Mouse (Mus musculus) bone marrow macrophage, adult 2 months (primary cell): ENCODE data around the gene Prss50. TPM values are rescaled to one million over a fixed set of nuclear protein-coding genes. Genes with fewer than 3 reads are reported as not detected.
A peak's percentile ranks its signal among the peaks of the same experiment; 100 is the strongest.

Experiments used
- H3K27ac ChIP-seq: 2 replicates; pipeline ENCODE4 v1.5.1; 2012; ENCODE audit warnings: low read depth, low read length; ENCODE audit not compliant: insufficient read depth
- H3K4me1 ChIP-seq: 2 replicates; pipeline ENCODE4 v1.6.1; 2012; ENCODE audit warnings: low read length; ENCODE audit not compliant: control insufficient read depth, insufficient read depth
- H3K4me3 ChIP-seq: 2 replicates; pipeline ENCODE4 v1.5.1; 2012; ENCODE audit warnings: mild to moderate bottlenecking, low read length, moderate library complexity; ENCODE audit not compliant: insufficient read depth
- CTCF ChIP-seq: IDR thresholded peaks from 2 replicates; pipeline ENCODE4 v1.5.1; 2012; ENCODE audit warnings: low read depth, mild to moderate bottlenecking, low read length, moderate library complexity
- POLR2A ChIP-seq: IDR thresholded peaks from 2 replicates; pipeline ENCODE4 v1.6.1; 2012; ENCODE audit warnings: mild to moderate bottlenecking, low read depth, low read length, borderline replicate concordance
- polyA plus RNA-seq: library from polyadenylated mRNA; stranded (reverse); fragments of >200 nt; gene quantifications from 2 replicates; pipeline ENCODE4 v1.2.4, GENCODE M21; 2012; ENCODE audit not compliant: missing spikeins, insufficient read depth, insufficient read length

Gene Prss50
- polyA plus RNA-seq, 1 experiment, result not detected

DNA sequence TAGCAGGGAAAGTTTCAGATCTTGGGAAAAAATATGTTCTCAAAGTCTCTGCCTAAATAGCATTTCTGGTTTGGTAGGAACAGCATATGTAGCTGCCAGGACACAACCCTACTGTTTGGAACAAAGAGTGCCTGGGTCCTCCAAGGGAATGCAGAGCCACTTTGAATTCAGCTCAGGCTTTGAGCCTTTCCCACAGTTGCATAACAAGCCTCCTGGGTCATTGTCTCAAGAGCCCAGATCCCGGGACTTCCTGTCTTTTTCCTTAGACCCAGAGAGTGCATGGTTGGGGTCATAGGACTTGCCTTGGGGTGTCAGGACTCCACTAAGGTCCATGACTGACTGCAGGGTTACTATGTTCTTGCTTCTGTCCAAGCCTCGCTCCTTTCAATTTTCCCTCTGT, 21.7 kb upstream of the Prss50 start:
- TF ChIP-seq POLR2A (no peak), CTCF (no peak)
- Histone ChIP-seq H3K4me3 (no peak overlapping the region), H3K4me1 (peaks cover 22% of the 10 kb centered on the region), H3K27ac (no peak overlapping the region)

DNA sequence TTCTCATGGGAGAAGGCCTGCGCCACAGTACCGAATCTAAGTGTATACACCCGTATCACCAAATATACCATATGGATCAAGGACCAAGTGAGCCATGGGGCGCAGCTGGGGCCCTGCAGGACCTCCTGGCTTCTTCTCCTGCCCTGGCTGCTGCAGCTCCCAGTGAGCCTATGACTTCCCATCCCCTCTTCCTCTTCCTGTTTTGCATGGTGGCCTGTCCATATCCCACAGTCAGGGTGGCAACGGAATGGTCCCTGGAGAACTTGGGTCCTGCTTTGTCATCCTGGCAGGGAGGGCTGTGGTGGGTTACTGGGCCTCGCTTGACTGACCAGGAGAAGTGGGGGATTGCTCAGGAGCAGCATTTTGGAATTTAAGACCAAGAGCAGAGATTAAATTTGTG, 16.9 kb upstream of the Prss50 start:
- Histone ChIP-seq H3K4me1 (peaks cover 36% of the 10 kb centered on the region), H3K27ac (peak overlapping the region; percentile 95), H3K4me3 (no peak overlapping the region)
- TF ChIP-seq CTCF (no peak), POLR2A (no peak)

- Histone ChIP-seq H3K27ac (peak overlapping the region; percentile 95), H3K4me1 (peaks cover 34% of the 10 kb centered on the region), H3K4me3 (no peak overlapping the region)
- TF ChIP-seq CTCF (no peak), POLR2A (no peak)
These were observed 16.3 kb upstream of the Prss50 start for GRCm38 (mm10) chr9:110841438-110841837.

GRCm38 (mm10) chr9:110844206-110844605, 13.6 kb upstream of the Prss50 start, which contains the start of gene Prss46:
Gene Prss46 (plus strand): TSS chr9:110844506.
- no peak within 1 kb of the TSS for H3K27ac ChIP-seq
- TF ChIP-seq CTCF (no peak), POLR2A (no peak)
- H3K4me3 ChIP-seq, result no peak within 1 kb of the TSS
- H3K4me1 ChIP-seq, result peaks cover 40% of the 10 kb centered on the region

GRCm38 (mm10) chr9:110849162-110849561, 8.6 kb upstream of the Prss50 start:
- peak overlapping the region; percentile 38; the same call in 1 of the 2 replicates for H3K27ac ChIP-seq
- TF ChIP-seq POLR2A, result no peak
- no peak for TF ChIP-seq CTCF

DNA sequence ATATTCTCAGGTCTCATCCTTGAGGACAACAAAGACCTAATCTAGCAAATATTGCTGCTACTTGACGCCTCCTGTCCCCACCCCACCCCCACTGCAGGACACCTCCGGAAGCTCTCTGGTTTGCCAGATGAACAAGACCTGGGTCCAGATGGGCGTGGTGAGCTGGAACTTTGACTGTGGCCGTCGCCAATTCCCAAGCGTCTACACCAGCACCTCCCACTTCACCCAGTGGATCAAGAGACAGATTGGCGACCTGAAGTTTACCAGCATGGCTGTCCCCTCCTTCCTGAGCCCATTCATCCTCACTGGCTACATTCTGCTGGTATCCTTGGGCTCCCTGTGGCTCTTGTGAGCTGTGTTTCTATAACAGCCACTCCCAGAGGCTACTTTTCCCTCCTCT, 1.9 kb upstream of the Prss50 start:
- no peak for TF ChIP-seq CTCF
- TF ChIP-seq POLR2A, result no peak

More at GRCm38 (mm10) chr9:110849162-110849561, 8.6 kb upstream of the Prss50 start:
- peaks cover 21% of the 10 kb centered on the region for H3K4me1 ChIP-seq
- H3K4me3 ChIP-seq, result no peak overlapping the region

DNA sequence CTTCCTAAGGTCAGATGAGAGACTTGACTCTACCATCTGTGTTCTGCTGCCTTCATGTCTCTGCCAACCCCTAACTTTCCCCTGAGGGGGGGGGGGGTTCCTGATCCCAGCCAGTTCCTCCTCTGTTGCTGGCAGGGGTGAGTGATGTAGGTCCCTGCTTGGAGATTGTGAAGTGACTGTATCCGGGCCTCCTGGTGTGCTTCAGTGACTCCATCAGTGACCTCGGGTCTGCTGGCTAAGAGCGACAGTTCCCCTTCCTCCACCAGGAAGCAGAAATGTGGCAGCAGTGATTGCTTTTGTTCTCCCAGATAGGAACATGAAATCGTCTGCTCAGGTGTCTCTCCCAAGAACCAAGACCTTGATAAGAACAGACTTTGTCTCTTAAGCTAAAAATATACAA, 847 bp upstream of the Prss50 start:
- peaks cover 23% of the 10 kb centered on the region for H3K4me1 ChIP-seq
- TF ChIP-seq CTCF (no peak), POLR2A (no peak)
- peak overlapping the region; percentile 46 for H3K27ac ChIP-seq
- H3K4me3 ChIP-seq, result no peak overlapping the region

More for the DNA sequence above, 1.9 kb upstream of the Prss50 start:
- Histone ChIP-seq H3K4me1 (peaks cover 22% of the 10 kb centered on the region), H3K4me3 (no peak overlapping the region), H3K27ac (no peak overlapping the region)

DNA sequence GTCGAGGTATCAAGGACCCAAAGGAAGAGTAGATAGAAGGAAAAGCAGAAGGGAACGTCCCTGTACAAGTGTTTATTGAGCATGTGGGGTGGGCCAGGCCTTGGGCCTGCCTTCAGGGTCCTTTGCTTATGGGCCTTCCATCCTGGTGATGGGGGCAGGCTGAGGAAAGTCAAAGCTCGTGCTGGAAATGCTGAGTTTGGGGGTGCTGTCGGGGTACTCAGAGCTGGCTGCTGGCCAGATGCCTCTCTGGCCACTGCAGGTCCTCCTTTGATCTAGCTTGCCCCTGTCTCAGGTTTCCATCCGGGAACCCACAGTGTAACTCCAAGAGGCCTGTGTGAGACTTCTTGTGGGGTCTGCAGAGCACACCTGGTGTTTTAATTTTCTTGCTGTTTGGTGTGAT, 756 bp downstream of the Prss50 start:
- TF ChIP-seq CTCF, result no peak
- H3K4me1 ChIP-seq, result peaks cover 27% of the 10 kb centered on the region
- no peak overlapping the region for H3K27ac ChIP-seq
- no peak overlapping the region for H3K4me3 ChIP-seq

DNA sequence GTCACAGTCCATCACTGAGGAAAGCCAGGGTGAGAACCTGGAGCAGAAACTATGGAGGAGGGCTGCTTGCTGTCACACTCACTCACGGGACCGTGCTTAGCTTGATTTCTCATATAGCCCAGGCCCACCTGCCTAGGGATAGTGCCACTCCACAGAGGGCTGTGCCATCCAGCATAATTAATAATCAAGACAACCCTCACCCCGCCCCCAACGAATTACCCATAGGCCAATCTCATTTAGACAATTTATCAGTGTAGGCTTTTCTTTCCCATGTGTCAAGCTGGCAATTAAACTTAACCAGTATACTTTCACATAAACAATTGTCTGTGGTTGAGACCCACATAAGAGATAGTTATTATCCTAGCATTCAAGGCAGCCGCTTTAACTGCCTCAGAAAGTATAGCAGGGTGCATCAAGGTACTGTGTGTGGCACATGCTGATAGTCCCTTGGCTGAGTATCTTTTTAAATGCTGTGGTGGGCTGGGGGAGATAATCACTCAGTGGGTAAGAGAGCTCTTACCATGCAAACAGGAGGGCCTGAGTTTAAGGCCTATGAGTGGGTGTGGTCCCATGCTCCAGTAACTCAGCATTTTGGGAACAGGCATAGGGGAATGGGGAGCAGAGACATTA, 1.3 kb downstream of the Prss50 start:
- TF ChIP-seq CTCF (no peak), POLR2A (no peak)
- Histone ChIP-seq H3K4me1 (peaks cover 27% of the 10 kb centered on the region), H3K4me3 (no peak overlapping the region), H3K27ac (no peak overlapping the region)

- TF ChIP-seq POLR2A (no peak), CTCF (peak; percentile 76)
- H3K4me1 ChIP-seq, result no peaks in the 10 kb centered on the region
- H3K27ac ChIP-seq, result no peak overlapping the region
- H3K4me3 ChIP-seq, result no peak overlapping the region
These were observed 13.3 kb downstream of the Prss50 start for GRCm38 (mm10) chr9:110871030-110871429.
